Mouse (Mus musculus) forebrain, embryonic 13.5 days (tissue): ENCODE measurements around the gene Phykpl. TPM values are rescaled to one million over a fixed set of nuclear protein-coding genes. Genes with fewer than 3 reads are reported as not detected.
A peak's percentile ranks its signal among the peaks of the same experiment; 100 is the strongest.

Experiments
- ATAC-seq: fragments of 200-750 bp; cut with Nextera tagmentation; 2 replicates; pipeline ENCODE4 v1.8.0; 2017
- H3K27ac ChIP-seq: fragments of 300-500 bp; sonication (generic); 2 replicates; pipeline ENCODE4 v1.5.1; 2015; ENCODE audit warnings: inconsistent platforms, mild to moderate bottlenecking, moderate library complexity
- H3K27me3 ChIP-seq: fragments of 300-500 bp; sonication (generic); 2 replicates; pipeline ENCODE4 v1.6.1; 2015; ENCODE audit warnings: mild to moderate bottlenecking, inconsistent platforms
- H3K36me3 ChIP-seq: fragments of 300-500 bp; sonication (generic); 2 replicates; pipeline ENCODE4 v1.6.1; 2015; ENCODE audit warnings: mild to moderate bottlenecking, inconsistent platforms; ENCODE audit not compliant: poor library complexity, severe bottlenecking
- H3K4me1 ChIP-seq: fragments of 300-500 bp; sonication (generic); 2 replicates; pipeline ENCODE4 v1.6.1; 2015; ENCODE audit warnings: inconsistent platforms
- H3K4me2 ChIP-seq: fragments of 300-500 bp; sonication (generic); 2 replicates; pipeline ENCODE4 v1.6.1; 2015; ENCODE audit warnings: inconsistent platforms, mild to moderate bottlenecking, moderate library complexity
- H3K4me3 ChIP-seq: fragments of 300-500 bp; sonication (generic); 2 replicates; pipeline ENCODE4 v1.5.1; 2015; ENCODE audit warnings: mild to moderate bottlenecking, inconsistent platforms
- H3K9ac ChIP-seq: fragments of 300-500 bp; sonication (generic); 2 replicates; pipeline ENCODE4 v1.6.1; 2015; ENCODE audit warnings: mild to moderate bottlenecking, inconsistent platforms
- H3K9me3 ChIP-seq: fragments of 300-500 bp; sonication (generic); replicated peaks from 2 replicates; pipeline ENCODE4 v1.6.1; 2016; ENCODE audit warnings: inconsistent platforms
- WGBS: fragments of 180-500 bp; shearing (Covaris S2); methylation state at CpG from one replicate; pipeline ENCODE4 v1.1.7; 2015; 5-methylcytosine and 5-hydroxymethylcytosine counted together
- polyA plus RNA-seq: library from polyadenylated mRNA; unstranded; fragments of >200 nt; fragmentation: Nextera tagmentation; extraction: Ambion mirVana; gene quantifications from 2 replicates; pipeline ENCODE4 v1.2.1, GENCODE M21; 2015

Gene Phykpl
- polyA plus RNA-seq, 1 experiment from 2014 or later: 13.4 TPM

DNA sequence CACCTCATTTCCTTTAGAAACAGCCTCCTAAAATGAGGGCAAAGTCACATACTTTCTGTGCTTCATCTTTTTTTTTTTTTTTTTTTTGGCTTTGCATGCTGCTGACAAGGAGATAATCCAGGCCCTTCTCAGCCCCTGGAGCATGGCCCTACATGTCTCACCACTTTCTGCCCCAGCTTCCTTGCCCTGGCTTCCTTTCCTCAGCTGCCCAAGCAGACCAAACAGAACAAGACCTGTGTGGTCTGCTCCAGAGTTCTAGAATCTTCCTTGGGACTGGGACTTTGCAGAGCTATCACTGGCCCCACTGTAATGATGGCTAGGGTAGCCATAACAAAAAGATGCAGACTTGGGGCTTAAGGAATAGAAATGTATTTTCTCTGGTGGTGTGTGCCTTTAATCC lies 5.4 kb downstream of the Phykpl start:
- no peak for ATAC-seq
- H3K9me3 ChIP-seq: no peaks in the 10 kb centered on the region

DNA sequence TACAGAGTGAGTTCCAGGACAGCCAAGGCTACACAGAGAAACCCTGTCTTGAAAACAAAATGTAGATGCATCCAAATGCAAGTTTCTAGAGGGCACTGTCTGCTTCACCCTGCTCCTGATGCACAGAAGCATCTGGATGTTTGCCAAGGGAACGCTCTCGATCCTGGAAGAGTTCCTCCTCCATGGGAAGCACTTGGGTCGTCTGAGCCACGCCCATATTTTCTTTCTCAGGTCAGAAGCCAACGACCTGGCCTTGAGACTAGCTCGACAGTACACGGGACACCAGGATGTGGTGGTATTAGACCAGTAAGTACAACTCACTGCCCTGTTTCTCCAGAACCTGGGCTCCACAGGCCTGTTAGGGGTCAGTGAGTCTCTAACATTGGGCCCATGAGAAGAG lies 6.6 kb downstream of the Phykpl start:
- Histone ChIP-seq H3K4me3 (no peak overlapping the region), H3K4me1 (0 out of 2 replicates have a peak, but pooled peaks cover 3% of the 10 kb centered on the region), H3K9ac (no peak overlapping the region), H3K4me2 (no peak overlapping the region), H3K36me3 (peaks cover 100% of the 10 kb centered on the region), H3K27me3 (no peaks in the 10 kb centered on the region), H3K9me3 (no peaks in the 10 kb centered on the region), H3K27ac (no peak overlapping the region)
- WGBS: 76% methylated on average over 7 of the region's 7 CpGs
- no peak for ATAC-seq

More for the DNA sequence above, 5.4 kb downstream of the Phykpl start:
- no peak overlapping the region for H3K9ac ChIP-seq
- no peak overlapping the region for H3K4me3 ChIP-seq
- H3K4me2 ChIP-seq: no peak overlapping the region
- H3K36me3 ChIP-seq: peaks cover 94% of the 10 kb centered on the region
- H3K27me3 ChIP-seq: no peaks in the 10 kb centered on the region
- no peak overlapping the region for H3K27ac ChIP-seq
- peaks cover 14% of the 10 kb centered on the region for H3K4me1 ChIP-seq

DNA sequence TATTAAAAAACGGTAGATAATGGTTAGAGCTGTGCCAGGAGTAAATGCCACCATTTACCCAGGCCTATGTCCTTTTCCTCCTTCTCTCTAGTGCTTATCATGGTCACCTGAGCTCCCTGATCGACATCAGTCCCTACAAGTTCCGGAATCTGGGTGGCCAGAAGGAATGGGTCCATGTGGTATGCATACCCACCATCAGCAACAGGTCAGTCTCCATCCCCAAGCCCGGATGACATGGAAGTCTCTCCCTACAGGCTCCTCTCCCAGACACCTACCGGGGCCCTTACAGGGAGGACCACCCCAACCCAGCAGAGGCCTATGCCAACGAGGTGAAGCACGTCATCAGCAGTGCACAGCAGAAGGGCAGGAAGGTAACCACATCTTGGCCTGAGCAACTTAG lies 7.4 kb downstream of the Phykpl start:
- Histone ChIP-seq H3K36me3 (peaks cover 100% of the 10 kb centered on the region), H3K4me2 (no peak overlapping the region), H3K4me3 (no peak overlapping the region), H3K9me3 (no peaks in the 10 kb centered on the region), H3K4me1 (no peaks in the 10 kb centered on the region), H3K27me3 (no peaks in the 10 kb centered on the region), H3K27ac (no peak overlapping the region), H3K9ac (no peak overlapping the region)
- no peak for ATAC-seq
- WGBS: 93% methylated on average over 7 of the region's 7 CpGs

DNA sequence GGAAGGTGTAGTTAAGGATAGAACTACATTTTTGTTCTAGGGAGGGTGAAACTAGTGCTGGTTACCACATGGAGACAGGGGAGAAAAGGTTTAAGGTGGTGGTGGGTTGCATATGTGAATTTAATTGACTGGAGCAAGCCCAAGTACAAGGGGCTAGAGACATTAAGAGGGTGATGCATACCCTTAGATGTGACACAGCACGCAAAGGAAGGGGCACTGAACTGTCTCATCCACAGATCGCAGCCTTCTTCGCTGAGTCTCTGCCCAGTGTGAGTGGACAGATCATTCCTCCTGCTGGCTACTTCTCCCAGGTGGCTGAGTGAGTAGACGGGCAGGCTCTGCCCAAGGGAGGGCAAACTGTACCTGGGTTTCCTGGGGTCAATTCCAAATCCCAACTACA lies 8.8 kb downstream of the Phykpl start:
- WGBS: 95% methylated on average over 4 of the region's 4 CpGs
- H3K27ac ChIP-seq: no peak overlapping the region
- no peak overlapping the region for H3K4me2 ChIP-seq
- H3K36me3 ChIP-seq: peaks cover 100% of the 10 kb centered on the region
- no peaks in the 10 kb centered on the region for H3K27me3 ChIP-seq
- ATAC-seq: no peak
- no peaks in the 10 kb centered on the region for H3K9me3 ChIP-seq
- H3K4me3 ChIP-seq: no peak overlapping the region
- no peaks in the 10 kb centered on the region for H3K4me1 ChIP-seq
- H3K9ac ChIP-seq: no peak overlapping the region

DNA sequence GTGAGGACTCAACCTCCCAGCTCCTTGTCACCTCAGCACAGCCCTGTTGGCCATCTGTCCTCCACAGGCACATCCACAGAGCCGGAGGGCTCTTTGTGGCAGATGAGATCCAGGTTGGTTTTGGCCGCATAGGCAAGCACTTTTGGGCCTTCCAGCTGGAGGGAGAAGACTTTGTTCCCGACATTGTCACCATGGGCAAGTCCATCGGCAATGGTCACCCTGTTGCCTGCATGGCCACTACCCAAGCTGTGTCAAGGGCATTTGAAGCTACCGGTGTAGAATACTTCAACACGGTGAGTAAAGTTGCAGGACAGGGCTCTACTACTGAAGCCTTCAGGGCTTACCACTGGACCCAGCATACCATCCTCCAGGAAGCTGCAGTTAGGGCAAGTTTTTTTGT lies 9.3 kb downstream of the Phykpl start:
- H3K4me1 ChIP-seq: no peaks in the 10 kb centered on the region
- H3K4me2 ChIP-seq: no peak overlapping the region
- 91% methylated on average over 6 of the region's 6 CpGs for WGBS
- no peaks in the 10 kb centered on the region for H3K27me3 ChIP-seq
- no peak overlapping the region for H3K27ac ChIP-seq
- no peaks in the 10 kb centered on the region for H3K9me3 ChIP-seq
- no peak for ATAC-seq
- H3K36me3 ChIP-seq: peaks cover 100% of the 10 kb centered on the region
- no peak overlapping the region for H3K9ac ChIP-seq
- H3K4me3 ChIP-seq: no peak overlapping the region

DNA sequence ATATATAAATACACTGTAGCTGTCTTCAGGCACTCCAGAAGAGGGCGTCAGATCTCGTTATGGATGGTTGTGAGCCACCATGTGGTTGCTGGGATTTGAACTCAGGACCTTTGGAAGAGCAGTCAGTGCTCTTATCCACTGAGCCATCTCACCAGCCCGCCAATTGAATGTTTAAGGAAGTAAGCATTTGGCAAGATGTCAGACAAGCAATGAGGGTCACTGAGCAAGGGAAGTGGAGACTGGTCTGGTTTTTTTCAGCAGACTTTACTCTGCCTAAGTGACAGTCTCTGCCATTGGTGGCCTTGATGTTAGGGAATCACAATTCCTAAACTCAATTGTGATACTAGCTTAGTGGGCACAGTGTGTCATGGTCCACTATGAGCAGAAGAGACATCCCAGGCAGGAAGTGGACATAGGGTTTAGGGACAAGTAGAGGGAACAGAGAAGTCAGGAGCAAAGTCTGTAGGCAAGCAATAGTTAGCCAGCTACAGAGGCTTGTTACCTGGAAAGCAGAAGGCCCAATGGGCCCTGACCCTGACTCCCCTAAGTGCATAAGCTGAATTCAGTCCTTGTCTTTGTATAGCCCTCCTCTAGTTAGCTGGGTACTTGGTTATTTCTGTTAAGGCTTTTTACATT lies 10.3 kb downstream of the Phykpl start:
- 77% methylated on average over 3 of the region's 3 CpGs for WGBS
- no peaks in the 10 kb centered on the region for H3K9me3 ChIP-seq
- peaks cover 100% of the 10 kb centered on the region for H3K36me3 ChIP-seq
- ATAC-seq: no peak
- no peaks in the 10 kb centered on the region for H3K27me3 ChIP-seq
- H3K27ac ChIP-seq: no peak overlapping the region
- H3K4me2 ChIP-seq: no peak overlapping the region
- no peaks in the 10 kb centered on the region for H3K4me1 ChIP-seq
- no peak overlapping the region for H3K9ac ChIP-seq
- no peak overlapping the region for H3K4me3 ChIP-seq

DNA sequence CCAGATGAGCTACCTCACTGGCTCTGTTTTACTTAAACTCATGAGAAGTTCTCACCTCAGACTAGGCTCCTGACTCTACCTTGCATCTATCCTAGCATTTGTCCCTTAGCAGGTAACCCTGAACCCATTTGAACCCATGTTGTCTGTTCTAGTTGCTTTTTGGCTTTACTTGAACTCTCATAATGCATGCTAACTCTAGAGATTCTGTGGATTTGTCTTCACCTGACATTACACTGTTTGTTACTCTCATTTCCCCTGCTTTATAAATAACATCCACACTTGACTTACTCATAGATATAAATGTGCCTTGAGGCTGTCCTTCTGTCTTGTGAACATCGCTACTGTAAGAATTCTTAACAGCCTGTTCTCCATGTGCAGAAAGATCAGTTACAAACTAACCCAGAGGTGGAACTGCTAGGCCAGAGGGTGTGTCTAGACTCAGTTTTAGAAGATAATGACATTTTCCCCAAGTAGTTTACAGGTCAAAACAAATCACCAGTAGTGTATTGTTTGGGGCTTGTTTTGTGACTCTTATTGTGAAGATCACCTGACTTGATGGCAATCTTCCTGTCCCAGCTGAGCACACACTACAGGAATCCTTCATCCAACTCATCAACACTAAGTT lies 11.0 kb downstream of the Phykpl start:
- H3K4me1 ChIP-seq: peaks cover 4% of the 10 kb centered on the region; the same call in 1 of the 2 replicates
- H3K36me3 ChIP-seq: peaks cover 100% of the 10 kb centered on the region
- no peaks in the 10 kb centered on the region for H3K27me3 ChIP-seq
- no peak for ATAC-seq
- H3K4me3 ChIP-seq: no peak overlapping the region
- 96% methylated on average over 1 of the region's 1 CpGs for WGBS
- no peak overlapping the region for H3K27ac ChIP-seq
- no peak overlapping the region for H3K9ac ChIP-seq
- H3K4me2 ChIP-seq: no peak overlapping the region
- H3K9me3 ChIP-seq: no peaks in the 10 kb centered on the region

DNA sequence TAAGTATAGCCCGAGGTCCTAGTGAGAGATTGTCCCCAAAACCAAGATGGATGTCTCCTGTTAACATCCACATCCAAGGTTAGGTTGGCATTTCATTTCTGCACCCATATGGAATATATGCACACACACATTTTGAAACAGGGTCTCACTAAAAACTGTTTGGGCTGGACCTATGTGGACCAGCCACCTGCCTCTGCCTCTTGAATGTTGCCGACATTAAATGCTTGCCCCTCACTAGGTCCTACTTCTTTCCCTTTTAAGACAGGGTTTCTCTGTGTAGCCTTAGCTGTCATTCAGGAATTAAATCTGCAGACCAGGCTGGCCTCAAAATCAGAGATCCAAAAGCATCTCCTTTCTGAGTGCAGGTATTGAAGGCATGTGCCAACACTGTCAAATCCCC lies 13.0 kb downstream of the Phykpl start:
- H3K27me3 ChIP-seq: no peaks in the 10 kb centered on the region
- H3K36me3 ChIP-seq: peaks cover 100% of the 10 kb centered on the region
- WGBS: 76% methylated on average over 2 of the region's 2 CpGs
- H3K4me1 ChIP-seq: peaks cover 23% of the 10 kb centered on the region
- ATAC-seq: no peak
- no peak overlapping the region for H3K27ac ChIP-seq
- H3K9me3 ChIP-seq: no peaks in the 10 kb centered on the region
- H3K9ac ChIP-seq: no peak overlapping the region
- no peak overlapping the region for H3K4me3 ChIP-seq
- no peak overlapping the region for H3K4me2 ChIP-seq

GRCm38 (mm10) chr11:51602253-51602652 lies 17.7 kb downstream of the Phykpl start:
- peaks cover 83% of the 10 kb centered on the region for H3K36me3 ChIP-seq
- 92% methylated on average over 3 of the region's 3 CpGs for WGBS
- no peaks in the 10 kb centered on the region for H3K9me3 ChIP-seq
- peak overlapping the region; percentile 29 for H3K4me2 ChIP-seq
- 0 out of 2 replicates have a peak overlapping the region, but pooled peaks have one; percentile 10 for H3K27ac ChIP-seq
- no peak overlapping the region for H3K9ac ChIP-seq
- no peaks in the 10 kb centered on the region for H3K27me3 ChIP-seq
- 0 out of 2 replicates have a peak overlapping the region, but pooled peaks have one; percentile 3 for H3K4me3 ChIP-seq
- ATAC-seq: no peak
- peaks cover 52% of the 10 kb centered on the region for H3K4me1 ChIP-seq

GRCm38 (mm10) chr11:51605602-51606446 lies 21.3 kb downstream of the Phykpl start:
- Histone ChIP-seq H3K4me1 (peaks cover 50% of the 10 kb centered on the region), H3K9ac (peak overlapping the region; percentile 100), H3K27me3 (no peaks in the 10 kb centered on the region), H3K36me3 (peaks cover 47% of the 10 kb centered on the region), H3K4me2 (peak overlapping the region; percentile 90), H3K4me3 (peak overlapping the region; percentile 94), H3K9me3 (no peaks in the 10 kb centered on the region), H3K27ac (peak overlapping the region; percentile 96)
- peak; percentile 73 for ATAC-seq
- under 1% methylated on average over 76 of the region's 81 CpGs for WGBS

GRCm38 (mm10) chr11:51606447-51607095 lies 22.0 kb downstream of the Phykpl start, which contains the start of gene Hnrnpab:
Gene Hnrnpab, minus strand, starts transcription at chr11:51606847.
- under 1% methylated on average over 79 of the region's 91 CpGs for WGBS
- Histone ChIP-seq H3K4me2 (peak within 1 kb of the TSS; percentile 90), H3K9ac (peak within 1 kb of the TSS; percentile 100), H3K27ac (peak within 1 kb of the TSS; percentile 96), H3K27me3 (no peaks in the 10 kb centered on the region), H3K4me1 (peaks cover 43% of the 10 kb centered on the region), H3K4me3 (peak within 1 kb of the TSS; percentile 94), H3K36me3 (peaks cover 40% of the 10 kb centered on the region), H3K9me3 (no peaks in the 10 kb centered on the region)
- ATAC-seq: peak; percentile 95
